ENCODE assay signal across 21 mouse cellular contexts in genomic region chr11:118980388-118980787, GRCm38 (mm10). TPM values are rescaled to one million over a fixed set of nuclear protein-coding genes. Genes with fewer than 3 reads are reported as not detected.
A peak's percentile ranks its signal among the peaks of the same experiment; 100 is the strongest.
DNase-seq lines count a peak whose midpoint lies in the region; ATAC-seq lines count a peak whose summit lies in the region.
"Had no signal": no experiment of that assay in that cellular context is flagged by ENCODE, and none has a peak within 500 bp of the region (broad histone marks: within the 10 kb centered on the region; RNA-seq: fewer than 3 reads in every experiment).

No protein-coding gene starts in this region.

- intact Hi-C loops in heart, postnatal 25 days (cut with DNase I): no loop called here

- H3K27me3 ChIP-seq in neural tube, embryonic 15.5 days (replicated peaks): no peaks in the 10 kb centered on the region

- no peak overlapping the region for H3K4me3 ChIP-seq in neural tube, embryonic 15.5 days (replicated peaks)
- H3K4me3 ChIP-seq: embryonic facial prominence, embryonic 13.5 days; hindbrain, embryonic 12.5 days; left cerebral cortex, adult 2 months; limb, embryonic 13.5 days; midbrain, embryonic 15.5 days; neural tube, embryonic 12.5 days had no signal

- DNase-seq in lung, postnatal 36 days: peak; percentile 13
- DNase-seq in lung, postnatal 10 days: no peak
- DNase-seq in heart, postnatal 25 days (ENCODE audit: low spot score): no peak
- no peak for DNase-seq in adrenal gland, adult (ENCODE audit: inconsistent age in 2 of 2, low spot score in 1 of 2)
- DNase-seq: adrenal gland, postnatal 36 days; cerebellum, adult 8-10 months; gastrocnemius, postnatal 25 days; kidney, adult 11 months; kidney, postnatal 14 days; lung, adult 18-20 months; thymus, postnatal 4 days had no signal

- peaks cover 19% of the 10 kb centered on the region for H3K4me1 ChIP-seq in neural tube, embryonic 15.5 days

- no peak overlapping the region for H3K27ac ChIP-seq in neural tube, embryonic 15.5 days (replicated peaks)
- H3K27ac ChIP-seq: embryonic facial prominence, embryonic 13.5 days; hindbrain, embryonic 12.5 days; left cerebral cortex, adult 2 months; limb, embryonic 13.5 days; midbrain, embryonic 15.5 days; neural tube, embryonic 12.5 days had no signal

- peak; percentile 63 for ATAC-seq in activated CD4-positive, CD25-positive, alpha-beta regulatory T cell, adult 4 months
- ATAC-seq in megakaryocyte progenitor cell, adult 5-6 weeks (replicated peaks; ENCODE audit: poor library complexity): peak; percentile 68
- ATAC-seq in neural tube, embryonic 15.5 days (ENCODE audit: low FRiP score): no peak
- ATAC-seq: midbrain, embryonic 15.5 days had no signal

- 74% methylated on average over 2 of the region's 2 CpGs for WGBS in neural tube, embryonic 15.5 days

- H3K4me2 ChIP-seq in neural tube, embryonic 15.5 days: no peak overlapping the region
- H3K4me2 ChIP-seq: embryonic facial prominence, embryonic 13.5 days; hindbrain, embryonic 12.5 days; limb, embryonic 13.5 days; midbrain, embryonic 15.5 days; neural tube, embryonic 12.5 days had no signal

- H3K36me3 ChIP-seq in neural tube, embryonic 15.5 days: no peaks in the 10 kb centered on the region
- H3K36me3 ChIP-seq: embryonic facial prominence, embryonic 13.5 days; hindbrain, embryonic 12.5 days; limb, embryonic 13.5 days; midbrain, embryonic 15.5 days; neural tube, embryonic 12.5 days had no signal

- no peaks in the 10 kb centered on the region for H3K9me3 ChIP-seq in neural tube, embryonic 15.5 days (replicated peaks)
- H3K9me3 ChIP-seq: embryonic facial prominence, embryonic 13.5 days; hindbrain, embryonic 12.5 days; limb, embryonic 13.5 days; midbrain, embryonic 15.5 days; neural tube, embryonic 12.5 days had no signal

- no peak overlapping the region for H3K9ac ChIP-seq in neural tube, embryonic 15.5 days (replicated peaks)
- H3K9ac ChIP-seq: embryonic facial prominence, embryonic 13.5 days; hindbrain, embryonic 12.5 days; limb, embryonic 13.5 days; midbrain, embryonic 15.5 days; neural tube, embryonic 12.5 days had no signal

RNA-seq across cellular contexts. Expression of gene Enpp7, which starts 7.6 kb away (rescaled TPM):
- not detected for polyA plus RNA-seq in activated CD4-positive, CD25-positive, alpha-beta regulatory T cell, adult 4 months (2017; shearing (Covaris generic))
- total RNA-seq in megakaryocyte progenitor cell, adult 5-6 weeks (2015): not detected in 2 replicates
- total RNA-seq in megakaryocyte progenitor cell, adult 5-6 weeks (2017): not detected in 2 replicates
- total RNA-seq in heart, postnatal 25 days (2021): not detected
- polyA plus RNA-seq in neural tube, embryonic 15.5 days (2015; fragmentation: Nextera tagmentation; extraction: Ambion mirVana): not detected in 2 replicates
- total RNA-seq: adrenal gland, postnatal 36 days; gastrocnemius, postnatal 25 days; left cerebral cortex, adult 2 months had no signal
- polyA plus RNA-seq: embryonic facial prominence, embryonic 13.5 days; heart, postnatal 0 days; hindbrain, embryonic 12.5 days; limb, embryonic 13.5 days; midbrain, embryonic 15.5 days; neural tube, embryonic 12.5 days had no signal

RNA-seq across cellular contexts. Expression of gene Cbx2, which starts 42.4 kb away (rescaled TPM):
- 1 to 10 TPM; 1.1 to 1.4 TPM for polyA plus RNA-seq in activated CD4-positive, CD25-positive, alpha-beta regulatory T cell, adult 4 months (2017; shearing (Covaris generic))
- total RNA-seq in megakaryocyte progenitor cell, adult 5-6 weeks (2015): 1.8 and 2.8 TPM in 2 replicates
- total RNA-seq in megakaryocyte progenitor cell, adult 5-6 weeks (2017): 3.0 and 3.2 TPM in 2 replicates
- total RNA-seq in heart, postnatal 25 days (2021): 1 to 10 TPM; 3.8 to 3.9 TPM
- 8.3 and 13.3 TPM in 2 replicates for polyA plus RNA-seq in neural tube, embryonic 15.5 days (2015; fragmentation: Nextera tagmentation; extraction: Ambion mirVana)
